Mouse (Mus musculus) liver, adult 2 months (tissue): ENCODE results near the gene Camk2n1.

Experiments used
- CTCF ChIP-seq: fragments of 200-500 bp; IDR thresholded peaks from 2 replicates; pipeline ENCODE4 v1.5.1; 2011; ENCODE audit warnings: low read depth, low read length, control low read depth
- POLR2A ChIP-seq: fragments of 200-500 bp; IDR thresholded peaks from 2 replicates; pipeline ENCODE4 v1.6.1; 2011; ENCODE audit warnings: low read length, control low read depth; ENCODE audit not compliant: insufficient read depth; ENCODE audit errors: extremely low read depth

DNA sequence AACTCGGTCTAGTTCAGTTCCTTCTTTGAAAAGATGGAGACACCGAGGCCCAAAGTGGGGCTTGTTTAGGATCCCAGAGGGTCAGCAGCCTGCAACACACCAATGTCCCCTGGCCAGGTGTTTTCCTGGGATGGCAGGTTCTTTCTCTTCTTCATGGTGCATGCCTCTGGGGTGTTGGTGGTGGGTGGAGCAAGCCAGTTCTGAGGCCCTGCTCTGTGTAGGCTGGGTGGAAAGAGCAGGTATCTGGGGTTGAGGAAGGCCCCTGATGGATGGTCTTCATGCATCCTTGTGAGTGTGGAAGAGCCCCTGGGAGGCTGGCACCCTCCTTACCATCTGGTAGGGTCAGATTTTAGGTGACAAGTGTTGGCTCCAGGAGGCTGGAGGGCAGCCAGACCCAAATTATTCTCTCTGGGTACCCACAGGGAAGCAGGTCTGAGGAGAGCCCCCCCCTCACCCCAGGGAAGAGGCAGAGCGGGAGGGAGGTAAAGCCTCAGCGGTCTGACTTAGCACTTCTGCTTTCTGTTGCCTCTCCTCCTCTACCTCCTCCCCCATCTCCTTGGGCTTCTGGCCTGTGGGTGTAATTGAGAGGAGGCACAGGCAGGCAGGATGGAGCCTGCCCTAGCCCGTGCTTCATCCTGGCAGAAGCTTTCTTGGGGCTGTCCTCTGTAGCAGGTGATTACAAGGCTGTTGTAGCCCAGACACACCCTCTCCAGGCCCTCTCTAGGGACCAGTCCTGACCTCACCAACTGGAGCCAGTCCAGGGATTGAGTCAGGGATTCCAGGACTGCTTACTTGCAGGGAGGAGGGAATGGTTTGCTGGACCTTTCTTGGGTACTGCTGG lies 39.3 kb downstream of the Camk2n1 start:
- no peak for TF ChIP-seq POLR2A
- no peak for TF ChIP-seq CTCF
